ENCODE assay signal across 28 mouse cellular contexts in genomic region chr4:88345938-88346337, GRCm38 (mm10).
DNase-seq lines count a peak whose midpoint lies in the region; ATAC-seq lines count a peak whose summit lies in the region.
"Had no signal": no experiment of that assay in that cellular context is flagged by ENCODE, and none has a peak within 500 bp of the region (broad histone marks: within the 10 kb centered on the region; RNA-seq: fewer than 3 reads in every experiment).

No protein-coding gene starts in this region.

- peak; percentile 25 for DNase-seq in forebrain, embryonic 14.5 days (ENCODE audit: low spot score)
- peak; percentile 63 for DNase-seq in layer of hippocampus, adult 11-12 months (ENCODE audit: low spot score)
- no peak for DNase-seq in layer of hippocampus, postnatal 25 days (ENCODE audit: extremely low spot score in 1 of 2, low spot score in 1 of 2)
- DNase-seq in right cerebral cortex, adult 2 months (ENCODE audit: low spot score in 2 of 2), result peak; percentile 34 to 40
- DNase-seq in right cerebral cortex, postnatal 4 days, result no peak
- DNase-seq in telencephalon, adult 2 months (ENCODE audit: low read depth, low spot score), result peak; percentile 70
- DNase-seq in kidney, adult 8-10 months, result no peak
- DNase-seq: adrenal gland, postnatal 10 days; cerebellum, adult 9-10 months; gastrocnemius, postnatal 14 days; heart, adult 18-20 months; heart, postnatal 14 days; kidney, adult 18-20 months; liver; lung, postnatal 4 days; midbrain, embryonic 14.5 days; thymus, postnatal 36 days had no signal

- peaks cover 9% of the 10 kb centered on the region for H3K4me1 ChIP-seq in forebrain, embryonic 14.5 days (ENCODE audit: control insufficient read depth, insufficient read depth, low read length)
- peaks cover 16% of the 10 kb centered on the region for H3K4me1 ChIP-seq in forebrain, embryonic 16.5 days (replicated peaks; ENCODE audit: control insufficient read depth, insufficient read depth, low read length)
- H3K4me1 ChIP-seq: embryonic facial prominence, embryonic 15.5 days; heart, embryonic 13.5 days; hindbrain, embryonic 12.5 days; liver, embryonic 15.5 days; lung, embryonic 15.5 days had no signal

- no peak for ATAC-seq in forebrain, embryonic 14.5 days
- no peak for ATAC-seq in forebrain, embryonic 16.5 days
- ATAC-seq: activated CD4-positive, CD25-positive, alpha-beta regulatory T cell, adult 4 months; inflammation-experienced regulatory T-cells, adult 6 months had no signal

- H3K27me3 ChIP-seq in forebrain, embryonic 14.5 days (replicated peaks; ENCODE audit: control insufficient read depth, insufficient read depth, low read length), result no peaks in the 10 kb centered on the region
- no peaks in the 10 kb centered on the region for H3K27me3 ChIP-seq in forebrain, embryonic 16.5 days (replicated peaks; ENCODE audit: control insufficient read depth, insufficient read depth, low read length)
- H3K27me3 ChIP-seq: embryonic facial prominence, embryonic 15.5 days; heart, embryonic 13.5 days; hindbrain, embryonic 12.5 days; liver, embryonic 15.5 days; lung, embryonic 15.5 days; neural tube, embryonic 13.5 days had no signal

- H3K27ac ChIP-seq in forebrain, embryonic 14.5 days (ENCODE audit: low read depth, low read length), result no peak overlapping the region
- H3K27ac ChIP-seq in forebrain, embryonic 16.5 days (ENCODE audit: low read length), result no peak overlapping the region
- H3K27ac ChIP-seq: embryonic facial prominence, embryonic 15.5 days; heart, embryonic 13.5 days; hindbrain, embryonic 12.5 days; kidney, postnatal 0 days; liver, embryonic 15.5 days; lung, embryonic 15.5 days; neural tube, embryonic 13.5 days had no signal

- no peaks in the 10 kb centered on the region for H3K36me3 ChIP-seq in forebrain, embryonic 14.5 days (ENCODE audit: control insufficient read depth, insufficient read depth, low read length)
- H3K36me3 ChIP-seq in forebrain, embryonic 16.5 days (ENCODE audit: control insufficient read depth, insufficient read depth), result no peaks in the 10 kb centered on the region
- H3K36me3 ChIP-seq: embryonic facial prominence, embryonic 15.5 days; heart, embryonic 13.5 days; hindbrain, embryonic 12.5 days; liver, embryonic 15.5 days; lung, embryonic 15.5 days; neural tube, embryonic 13.5 days had no signal

- H3K9ac ChIP-seq in forebrain, embryonic 14.5 days (ENCODE audit: low read length), result no peak overlapping the region
- no peak overlapping the region for H3K9ac ChIP-seq in forebrain, embryonic 16.5 days (replicated peaks; ENCODE audit: low read depth, low read length)
- H3K9ac ChIP-seq: embryonic facial prominence, embryonic 15.5 days; heart, embryonic 13.5 days; hindbrain, embryonic 12.5 days; liver, embryonic 15.5 days; lung, embryonic 15.5 days; neural tube, embryonic 13.5 days had no signal

- no peaks in the 10 kb centered on the region for H3K9me3 ChIP-seq in forebrain, embryonic 14.5 days (replicated peaks; ENCODE audit: control insufficient read depth, low read length)
- H3K9me3 ChIP-seq in forebrain, embryonic 16.5 days (ENCODE audit: control insufficient read depth, low read length), result no peaks in the 10 kb centered on the region
- H3K9me3 ChIP-seq: embryonic facial prominence, embryonic 15.5 days; heart, embryonic 13.5 days; hindbrain, embryonic 12.5 days; liver, embryonic 15.5 days; lung, embryonic 15.5 days; neural tube, embryonic 13.5 days had no signal

- no peak overlapping the region for H3K4me2 ChIP-seq in forebrain, embryonic 14.5 days (ENCODE audit: low read length)
- no peak overlapping the region for H3K4me2 ChIP-seq in forebrain, embryonic 16.5 days (ENCODE audit: low read length)
- H3K4me2 ChIP-seq: embryonic facial prominence, embryonic 15.5 days; heart, embryonic 13.5 days; hindbrain, embryonic 12.5 days; liver, embryonic 15.5 days; lung, embryonic 15.5 days; neural tube, embryonic 13.5 days had no signal

- no peak overlapping the region for H3K4me3 ChIP-seq in forebrain, embryonic 14.5 days (ENCODE audit: low read depth, low read length)
- H3K4me3 ChIP-seq in forebrain, embryonic 16.5 days (replicated peaks; ENCODE audit: low read length), result no peak overlapping the region
- H3K4me3 ChIP-seq: embryonic facial prominence, embryonic 15.5 days; heart, embryonic 13.5 days; hindbrain, embryonic 12.5 days; liver, embryonic 15.5 days; lung, embryonic 15.5 days; myocyte; neural tube, embryonic 13.5 days had no signal

- 67% methylated on average over 8 of the region's 8 CpGs for WGBS in forebrain, embryonic 14.5 days
- WGBS in forebrain, embryonic 16.5 days, result 57% methylated on average over 8 of the region's 8 CpGs

Comparison
In these comparisons a context has a peak if more than half of its experiments do, and no peak if none do; other contexts are left out.
1. DNase-seq: peak in forebrain, embryonic 14.5 days (single experiment), layer of hippocampus, adult 11-12 months (single experiment), right cerebral cortex, adult 2 months (2 of 2) and telencephalon, adult 2 months (single experiment); none in layer of hippocampus, postnatal 25 days (0 of 2), right cerebral cortex, postnatal 4 days (single experiment) and kidney, adult 8-10 months (0 of 2).